Mouse (Mus musculus) 416B (cell line): ENCODE measurements at regions not wholly inside any gene's neighbourhood (a gene's known extent, or its start where the extent isn't known, plus 50 kb on each side); places are given as distances from the start of the nearest gene placed in this dataset.
A peak's percentile ranks its signal among the peaks of the same experiment; 100 is the strongest.

ENCODE experiments used
- DNase-seq: peaks from one replicate; pipeline ENCODE4 v3.0.0; 2011; ENCODE audit warnings: low read depth

- no peak for DNase-seq
Observed at GRCm38 (mm10) chr17:70942478-70942877, 60.0 kb upstream of the Myom1 start.

DNA sequence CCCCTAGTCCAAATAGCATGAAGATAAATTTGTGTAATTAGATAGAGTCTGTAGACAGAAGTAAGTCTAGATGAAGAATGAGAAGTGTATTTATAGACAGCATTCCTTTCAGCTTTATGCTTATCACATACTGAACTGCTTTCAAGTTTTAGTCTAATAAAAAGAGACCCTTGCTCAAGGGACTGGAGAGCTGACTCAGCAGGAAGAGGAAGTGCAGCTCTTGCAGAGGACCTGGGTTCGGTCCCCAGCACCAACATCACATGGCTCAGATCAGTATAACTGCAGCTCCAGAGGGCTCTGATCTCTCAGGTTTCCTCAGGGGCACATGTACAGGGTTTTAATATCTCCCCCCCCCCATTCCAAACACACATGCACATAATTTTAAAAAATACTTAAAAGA, 68.2 kb upstream of the Myom1 start:
- no peak for DNase-seq

- DNase-seq, result peak; percentile 25
Observed at GRCm38 (mm10) chr17:70933122-70934050, 69.0 kb upstream of the Myom1 start.

DNA sequence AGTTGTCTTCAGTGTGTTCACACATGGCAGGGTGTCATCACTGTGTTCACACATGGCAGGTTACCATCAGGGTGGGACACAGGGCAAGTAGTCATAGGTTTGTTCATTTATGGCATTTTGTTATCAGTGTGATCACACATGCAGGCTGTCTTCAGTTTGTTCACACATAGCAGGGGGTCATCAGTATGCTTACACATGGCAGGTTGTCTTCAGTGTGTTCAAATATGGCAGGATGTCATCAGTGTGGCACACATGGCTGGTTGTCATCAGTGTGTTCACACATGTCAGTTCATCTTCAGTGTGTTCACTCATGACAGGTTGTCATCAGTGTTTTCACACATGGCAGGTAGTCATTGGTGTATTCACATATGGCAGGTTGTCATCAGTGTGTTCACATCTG, 69.9 kb upstream of the Myom1 start:
- DNase-seq, result no peak

DNA sequence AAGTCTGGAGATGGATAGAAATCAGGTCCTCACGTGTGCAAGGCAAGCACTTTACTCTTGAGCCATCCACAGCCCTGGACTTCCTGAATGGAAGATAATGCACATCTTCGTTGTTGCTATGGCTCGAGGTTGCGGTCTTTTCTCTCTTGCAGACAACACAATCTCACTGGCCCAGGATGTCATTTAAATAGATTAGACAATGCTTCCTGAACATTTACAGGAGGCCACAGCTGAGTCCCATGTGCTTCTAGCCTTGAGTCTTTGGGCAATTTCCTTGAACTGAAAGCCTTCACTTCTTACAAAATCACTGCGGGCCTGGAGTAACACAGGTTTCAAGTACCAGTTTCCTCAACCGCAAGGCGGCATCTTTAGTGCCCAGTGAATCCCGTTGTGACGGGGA, 71.8 kb upstream of the Myom1 start:
- peak; percentile 53 for DNase-seq

- DNase-seq, result peak; percentile 63
Observed at GRCm38 (mm10) chr17:70929582-70929981, 72.9 kb upstream of the Myom1 start.

- DNase-seq, result peak; percentile 90
Observed at GRCm38 (mm10) chr17:70924565-70925220, 71.3 kb upstream of the Tgif1 start.

GRCm38 (mm10) chr17:70921681-70922080, 68.3 kb upstream of the Tgif1 start:
- no peak for DNase-seq

- DNase-seq, result no peak
Observed at GRCm38 (mm10) chr17:70920181-70920580, 66.8 kb upstream of the Tgif1 start.

DNA sequence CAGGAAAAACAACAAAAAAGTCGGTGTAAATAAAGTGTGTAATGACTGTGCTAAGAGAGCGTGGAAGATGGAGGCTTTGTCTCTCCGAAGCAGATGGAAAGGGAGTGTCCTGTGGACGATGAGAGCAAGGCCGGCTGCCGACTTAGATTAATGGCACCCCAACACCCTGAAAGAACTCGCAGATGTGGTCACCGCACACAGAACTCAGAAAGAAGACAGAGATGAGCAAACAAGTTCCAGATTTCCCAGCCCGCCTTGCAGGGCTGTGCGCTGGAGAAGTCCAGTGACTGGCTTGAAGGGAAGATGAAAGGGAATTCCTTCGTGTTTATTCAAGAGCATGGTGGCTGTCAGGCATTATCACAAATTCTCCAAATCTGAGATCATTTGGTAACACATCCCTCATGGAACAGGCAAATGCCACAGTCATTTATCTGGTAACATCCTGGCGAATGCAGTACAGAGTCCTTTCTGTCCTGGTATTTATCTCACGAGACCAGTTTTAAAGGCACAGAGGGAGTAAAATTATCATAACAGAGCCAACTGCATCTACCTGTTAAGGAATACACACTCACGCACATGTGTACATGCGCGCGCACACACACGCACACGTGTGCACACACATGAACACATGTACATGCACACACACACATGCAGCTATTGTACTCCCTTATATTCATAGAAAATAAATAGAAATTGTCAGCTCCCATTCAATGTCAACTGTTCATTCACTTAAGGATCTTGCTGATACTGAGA, 64.0 kb upstream of the Tgif1 start:
- DNase-seq, result no peak

GRCm38 (mm10) chr17:70916089-70916750, 62.9 kb upstream of the Tgif1 start:
- no peak for DNase-seq

GRCm38 (mm10) chr17:70915445-70915844, 62.1 kb upstream of the Tgif1 start:
- no peak for DNase-seq

DNA sequence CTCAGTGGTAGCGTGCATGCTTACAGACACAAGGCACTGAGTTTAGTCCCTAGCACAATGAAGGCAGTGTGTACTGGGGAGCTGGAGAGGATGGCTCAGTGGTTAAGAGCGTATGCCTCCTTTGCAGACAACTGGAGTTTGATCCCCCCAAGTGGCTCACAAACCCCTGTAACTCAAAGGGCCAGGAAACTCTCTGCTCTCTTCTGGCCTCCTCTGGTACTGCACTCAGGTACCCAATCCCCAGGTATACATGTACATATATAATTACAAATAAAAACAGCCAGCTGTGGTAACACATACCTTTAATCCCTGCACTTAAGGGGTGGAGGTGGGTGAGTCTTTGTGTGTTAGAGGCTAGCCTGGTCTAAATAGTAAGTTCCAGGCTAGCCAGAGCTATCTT, 56.9 kb upstream of the Tgif1 start:
- DNase-seq, result no peak

DNA sequence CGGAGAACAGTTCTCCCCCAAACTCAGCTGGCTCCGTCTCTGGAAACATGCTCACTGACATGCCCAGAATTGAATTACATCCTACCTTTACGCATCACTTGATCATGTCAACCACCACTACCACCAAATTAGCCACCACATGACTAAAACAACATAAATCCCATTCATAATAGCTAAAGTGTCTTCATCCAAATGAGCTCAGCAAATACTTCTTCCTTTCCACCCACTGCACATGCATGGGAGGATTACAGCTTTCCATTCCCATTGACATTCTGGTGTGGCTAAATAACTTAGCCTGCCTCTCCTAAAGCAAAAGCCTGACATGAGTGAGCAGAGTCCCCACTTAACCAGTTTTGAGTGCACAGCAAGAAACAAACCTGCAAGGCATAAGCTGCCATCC, 56.2 kb upstream of the Tgif1 start:
- no peak for DNase-seq

- no peak for DNase-seq
Observed at GRCm38 (mm10) chr17:70908328-70908727, 55.0 kb upstream of the Tgif1 start.
